Mouse (Mus musculus) C2C12 (cell line): ENCODE data around the gene Olfr366. TPM values are rescaled to one million over a fixed set of nuclear protein-coding genes. Genes with fewer than 3 reads are reported as not detected.
"Not testable (repeated sequence)": the region's sequence is repeated elsewhere in the genome, so short reads cannot be mapped to it uniquely, and the experiment has no call there.

Experiments used
- H3K27me3 ChIP-seq: one replicate; pipeline ENCODE4 v1.6.1; 2011; ENCODE audit not compliant: control insufficient read depth, insufficient read depth, insufficient read length
- H3K36me3 ChIP-seq: one replicate; pipeline ENCODE4 v1.6.1; 2011; ENCODE audit not compliant: control insufficient read depth, insufficient read depth
- H3K4me3 ChIP-seq: one replicate; pipeline ENCODE4 v1.5.1; 2011; ENCODE audit warnings: mild to moderate bottlenecking, control low read depth; ENCODE audit not compliant: poor library complexity, insufficient read depth, severe bottlenecking
- H3K79me2 ChIP-seq: one replicate; pipeline ENCODE4 v1.6.1; 2011; ENCODE audit not compliant: control insufficient read depth, insufficient read depth
- H3K79me3 ChIP-seq: one replicate; pipeline ENCODE4 v1.6.1; 2011; ENCODE audit warnings: low read depth, control low read depth
- H3ac ChIP-seq: one replicate; pipeline ENCODE3; 2011; ENCODE audit warnings: low read depth; ENCODE audit not compliant: control insufficient read depth, insufficient read length
- CEBPB ChIP-seq: IDR thresholded peaks from one replicate; pipeline ENCODE4 v1.6.1; 2011; ENCODE audit warnings: low read depth, mild to moderate bottlenecking, control low read depth, moderate library complexity
- CTCF ChIP-seq: IDR thresholded peaks from one replicate; pipeline ENCODE4 v1.5.1; 2011; ENCODE audit not compliant: control insufficient read depth, insufficient read depth, insufficient read length
- FOSL1 ChIP-seq: IDR thresholded peaks from one replicate; pipeline ENCODE4 v1.8.0; 2011; ENCODE audit warnings: mild to moderate bottlenecking, low read length; ENCODE audit not compliant: poor library complexity, insufficient read depth, severe bottlenecking
- MAX ChIP-seq: IDR thresholded peaks from one replicate; pipeline ENCODE4 v1.6.1; 2011; ENCODE audit warnings: mild to moderate bottlenecking, control low read depth
- MYOD1 ChIP-seq: IDR thresholded peaks from one replicate; pipeline ENCODE4 v1.6.1; 2011; ENCODE audit warnings: low read depth; ENCODE audit not compliant: control insufficient read depth, insufficient read length
- MYOG ChIP-seq: IDR thresholded peaks from one replicate; pipeline ENCODE4 v1.6.1; 2011; ENCODE audit not compliant: control insufficient read depth, insufficient read length; ENCODE audit errors: extremely low read depth
- USF1 ChIP-seq: IDR thresholded peaks from one replicate; pipeline ENCODE4 v1.6.1; 2011; ENCODE audit warnings: low read depth, mild to moderate bottlenecking, control low read depth, moderate library complexity
- long read RNA-seq, 2 experiments: library from polyadenylated mRNA; unstranded; transcript quantifications; one replicate each; pipeline ENCODE4 v2.0.0; 2019 to 2020
- polyA plus RNA-seq: library from polyadenylated mRNA; unstranded; fragments of >200 nt; fragmentation: generic; extraction: Trizol; gene quantifications from one replicate; pipeline ENCODE4 v1.2.1, GENCODE M21; 2012; ENCODE audit warnings: missing spikeins

The Olfr366 gene
- polyA plus RNA-seq, result not detected
- long read RNA-seq, experiment 1, result 0 reads
- long read RNA-seq, experiment 2, result 0 reads

DNA sequence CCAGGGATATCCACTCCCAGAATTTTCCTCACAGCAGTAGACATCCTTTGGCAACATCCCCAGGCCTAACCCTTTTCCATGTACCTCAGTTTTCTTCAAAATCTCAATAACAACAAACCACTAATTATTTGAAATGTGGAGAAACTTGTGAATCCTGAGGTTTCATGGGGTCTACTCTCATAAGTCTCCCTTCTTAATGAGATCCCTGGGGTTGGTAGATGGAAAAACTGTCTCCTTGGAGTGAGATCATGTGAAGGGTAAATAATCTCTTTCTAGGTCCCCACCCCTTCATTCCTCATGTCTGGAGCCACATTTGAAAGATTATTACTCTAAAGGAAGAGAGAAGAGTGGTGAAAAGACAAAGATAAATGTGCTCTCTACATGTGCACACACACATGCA lies at the start of gene Olfr366:
TSS of gene Olfr366 (plus strand) at position 301 of the 400 bp plus-strand sequence.
- Histone ChIP-seq H3K79me2 (no peaks in the 10 kb centered on the region), H3K36me3 (no peaks in the 10 kb centered on the region), H3K79me3 (no peaks in the 10 kb centered on the region), H3K27me3 (no peaks in the 10 kb centered on the region), H3ac (no peak within 1 kb of the TSS), H3K4me3 (no peak within 1 kb of the TSS)
- no peak for TF ChIP-seq MYOG
- TF ChIP-seq CEBPB, result no peak
- TF ChIP-seq MAX, result no peak
- TF ChIP-seq MYOD1, result no peak
- no peak for TF ChIP-seq FOSL1
- no peak for TF ChIP-seq USF1
- TF ChIP-seq CTCF, result no peak

DNA sequence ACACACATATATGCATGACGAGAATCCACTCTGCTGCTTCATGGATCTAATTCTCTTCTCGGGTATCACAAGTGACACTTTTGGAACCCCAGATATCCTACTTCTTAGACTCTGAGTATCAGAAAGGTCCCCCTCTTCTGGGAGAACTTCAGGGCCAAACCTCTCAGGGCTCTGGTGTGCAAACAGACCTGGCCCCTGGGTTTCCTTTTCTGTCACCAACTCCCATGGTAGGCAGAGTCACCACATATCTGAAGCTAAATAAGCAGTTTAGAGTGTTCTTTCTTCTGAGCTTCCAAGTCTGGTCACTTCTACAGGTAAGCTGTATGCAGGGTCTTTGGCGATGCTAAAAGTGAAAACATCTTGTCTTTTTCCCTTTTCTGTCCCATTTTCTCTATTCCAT lies 23.5 kb upstream of the Olfr366 start, which contains the start of gene Olfr365:
TSS of gene Olfr365 (plus strand) at position 301 of the 400 bp plus-strand sequence.
- TF ChIP-seq CTCF (no peak), MYOD1 (no peak), MYOG (no peak), CEBPB (no peak), FOSL1 (no peak), USF1 (no peak), MAX (no peak)
- Histone ChIP-seq H3K79me3 (no peaks in the 10 kb centered on the region), H3K36me3 (no peaks in the 10 kb centered on the region), H3K27me3 (no peaks in the 10 kb centered on the region), H3K4me3 (no peak within 1 kb of the TSS), H3ac (no peak within 1 kb of the TSS), H3K79me2 (no peaks in the 10 kb centered on the region)

DNA sequence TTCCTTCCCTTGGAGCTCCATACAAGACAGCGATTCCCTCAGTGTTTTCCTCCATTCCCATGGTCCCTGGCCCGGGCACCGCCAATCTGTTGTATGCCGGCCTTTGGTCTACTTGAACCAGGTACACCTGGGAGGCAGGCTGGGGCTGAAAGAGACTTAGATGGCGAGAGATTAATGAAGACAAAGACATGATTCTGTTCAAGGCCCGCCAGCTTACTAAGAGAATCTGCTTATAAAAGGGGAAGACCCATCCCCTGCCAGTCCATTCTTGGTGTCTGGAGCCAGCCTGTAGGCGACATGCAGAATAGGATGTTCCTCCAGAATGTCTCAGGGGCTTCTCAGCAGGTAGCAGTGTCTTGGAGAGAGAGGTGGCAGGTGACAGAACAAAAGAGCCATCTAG lies 50.4 kb downstream of the Olfr366 start:
- not testable (repeated sequence) for H3K79me3 ChIP-seq, H3K4me3 ChIP-seq, H3ac ChIP-seq, H3K27me3 ChIP-seq, H3K79me2 ChIP-seq, H3K36me3 ChIP-seq

Other genes starting within 250 kb of the Olfr366 start
- gene Olfr357, start 217.7 kb upstream of the Olfr366 start, polyA plus RNA-seq, result not detected
- not detected for gene Olfr358, start 202.2 kb upstream of the Olfr366 start, polyA plus RNA-seq
- gene Olfr360, start 145.8 kb upstream of the Olfr366 start, polyA plus RNA-seq, result not detected
- gene Olfr361, start 122.3 kb upstream of the Olfr366 start, polyA plus RNA-seq, result not detected
- not detected for gene Olfr362, start 93.7 kb upstream of the Olfr366 start, polyA plus RNA-seq
- not detected for gene Olfr364-ps1, start 72.3 kb upstream of the Olfr366 start, polyA plus RNA-seq
- gene Olfr365, start 23.4 kb upstream of the Olfr366 start, polyA plus RNA-seq, result not detected
- not detected for gene Olfr368, start 114.9 kb downstream of the Olfr366 start, polyA plus RNA-seq
- gene Pdcl, start 147.8 kb downstream of the Olfr366 start, polyA plus RNA-seq, result 9.2 TPM
- 4.2 TPM for gene Rc3h2, start 211.3 kb downstream of the Olfr366 start, polyA plus RNA-seq
- gene Zbtb26, start 231.6 kb downstream of the Olfr366 start, polyA plus RNA-seq, result 0.98 TPM
- 2.5 TPM for gene Zbtb6, start 231.6 kb downstream of the Olfr366 start, polyA plus RNA-seq
- gene Rabgap1, start 231.7 kb downstream of the Olfr366 start, polyA plus RNA-seq, result 9.5 TPM